Mouse (Mus musculus) heart, postnatal 36 days (tissue): ENCODE results near the gene Cblb. TPM values are rescaled to one million over a fixed set of nuclear protein-coding genes. Genes with fewer than 3 reads are reported as not detected.

Experiments
- DNase-seq, 2 experiments: peaks; one replicate each; pipeline ENCODE4 v3.0.0; 2021 to 2022
- intact Hi-C: fragments of 180-260 bp; cut with DNase I; formaldehyde crosslinking; loops from one replicate; pipeline ENCODE4 v1.15.1; 2025
- total RNA-seq, 2 experiments: library from RNA; stranded (reverse); gene quantifications; 2 replicates each; pipeline ENCODE4 v1.2.3; 2021

Cblb gene
- total RNA-seq, 2 experiments from 2014 or later: 15.6 to 18.1 TPM

GRCm38 (mm10) chr16:52114473-52114872, 83.4 kb downstream of the Cblb start:
- intact Hi-C loops: no loop called here
- DNase-seq: no peak

- intact Hi-C loops: no loop called here
- DNase-seq: no peak
These were observed 88.0 kb downstream of the Cblb start for GRCm38 (mm10) chr16:52119003-52119402.

- no peak for DNase-seq
- intact Hi-C loops: no loop called here
These were observed 93.9 kb downstream of the Cblb start for GRCm38 (mm10) chr16:52124974-52125373.

GRCm38 (mm10) chr16:52125896-52126295, 94.9 kb downstream of the Cblb start:
- intact Hi-C loops: no loop called here
- DNase-seq: no peak

GRCm38 (mm10) chr16:52129357-52129905, 98.4 kb downstream of the Cblb start:
- DNase-seq: no peak
- intact Hi-C loops: no loop called here

GRCm38 (mm10) chr16:52132808-52133490, 101.9 kb downstream of the Cblb start:
- intact Hi-C loops: no loop called here
- no peak for DNase-seq

- DNase-seq: peak; percentile 24 to 27
- intact Hi-C loops: loop anchor here (5.0 kb wide), 1 partner anchor 102 kb away; the partner anchor contains the start of gene Cblb
These were observed 103.7 kb downstream of the Cblb start for GRCm38 (mm10) chr16:52134631-52135227.

GRCm38 (mm10) chr16:52135689-52136390, 104.8 kb downstream of the Cblb start:
- intact Hi-C loops: loop anchor here (5.0 kb wide), 1 partner anchor 104 kb away; the partner anchor contains the start of gene Cblb
- no peak for DNase-seq

GRCm38 (mm10) chr16:52143101-52143500, 112.1 kb downstream of the Cblb start:
- no peak for DNase-seq
- intact Hi-C loops: no loop called here

- intact Hi-C loops: no loop called here
These were observed 112.8 kb downstream of the Cblb start for GRCm38 (mm10) chr16:52143818-52144217.

GRCm38 (mm10) chr16:52144792-52145191, 113.8 kb downstream of the Cblb start:
- intact Hi-C loops: no loop called here
- DNase-seq: no peak

More at GRCm38 (mm10) chr16:52143818-52144217, 112.8 kb downstream of the Cblb start:
- no peak for DNase-seq

GRCm38 (mm10) chr16:52145552-52145951, 114.5 kb downstream of the Cblb start:
- intact Hi-C loops: no loop called here
- DNase-seq: no peak

- no peak for DNase-seq
- intact Hi-C loops: no loop called here
These were observed 116.1 kb downstream of the Cblb start for GRCm38 (mm10) chr16:52146976-52147696.

GRCm38 (mm10) chr16:52148041-52148440, 117.0 kb downstream of the Cblb start:
- intact Hi-C loops: no loop called here
- no peak for DNase-seq

- DNase-seq: no peak
- intact Hi-C loops: no loop called here
These were observed 118.2 kb downstream of the Cblb start for GRCm38 (mm10) chr16:52149135-52149769.

GRCm38 (mm10) chr16:52155030-52155696, 124.1 kb downstream of the Cblb start:
- intact Hi-C loops: no loop called here
- DNase-seq: no peak

GRCm38 (mm10) chr16:52159958-52160504, 129.0 kb downstream of the Cblb start:
- no peak for DNase-seq
- intact Hi-C loops: no loop called here

GRCm38 (mm10) chr16:52164246-52164645, 133.2 kb downstream of the Cblb start:
- intact Hi-C loops: no loop called here
- no peak for DNase-seq

- intact Hi-C loops: no loop called here
- no peak for DNase-seq
These were observed 142.2 kb downstream of the Cblb start for GRCm38 (mm10) chr16:52173253-52173652.
